8 mouse cellular contexts compared by ENCODE assay signal in the genomic region with DNA sequence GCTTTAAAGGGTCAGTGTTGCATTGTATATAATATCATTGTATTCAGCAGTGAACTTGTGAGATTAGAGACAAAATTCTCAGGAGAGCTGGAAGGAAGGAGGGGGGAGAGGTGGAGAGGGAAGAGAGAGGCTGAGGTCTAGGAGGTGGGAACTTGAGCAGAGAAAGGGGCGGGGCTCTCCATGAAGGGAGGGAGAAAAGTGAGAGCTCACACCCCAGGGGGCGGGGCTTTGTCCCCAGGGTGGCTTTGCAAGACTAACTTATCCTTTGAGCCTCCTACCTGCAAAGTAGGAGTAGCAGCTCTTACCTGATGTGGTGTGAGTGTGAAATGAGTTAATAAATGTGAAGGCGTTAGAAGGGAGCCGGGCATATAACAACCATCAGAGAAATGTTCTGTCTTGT. TPM values are rescaled to one million over a fixed set of nuclear protein-coding genes. Genes with fewer than 3 reads are reported as not detected.
DNase-seq lines count a peak whose midpoint lies in the region; ATAC-seq lines count a peak whose summit lies in the region.

No protein-coding gene starts in this region.

- no peak for ATAC-seq in liver, embryonic 12.5 days
- peak; percentile 48; the same call in 1 of the 2 replicates for ATAC-seq in stomach, embryonic 15.5 days (ENCODE audit: insufficient read depth, low FRiP score, low read depth)
- no peak for ATAC-seq in hindbrain, embryonic 13.5 days (ENCODE audit: low FRiP score)

- H3K4me1 ChIP-seq in liver, embryonic 12.5 days, result peaks cover 37% of the 10 kb centered on the region
- peaks cover 15% of the 10 kb centered on the region for H3K4me1 ChIP-seq in stomach, embryonic 15.5 days
- 0 out of 2 replicates have a peak, but pooled peaks cover 7% of the 10 kb centered on the region for H3K4me1 ChIP-seq in hindbrain, embryonic 13.5 days (replicated peaks)

- H3K9me3 ChIP-seq in liver, embryonic 12.5 days (replicated peaks), result no peaks in the 10 kb centered on the region
- no peaks in the 10 kb centered on the region for H3K9me3 ChIP-seq in stomach, embryonic 15.5 days
- no peaks in the 10 kb centered on the region for H3K9me3 ChIP-seq in hindbrain, embryonic 13.5 days

- H3K4me3 ChIP-seq in liver, embryonic 12.5 days, result no peak overlapping the region
- no peak overlapping the region for H3K4me3 ChIP-seq in stomach, embryonic 15.5 days (replicated peaks)
- H3K4me3 ChIP-seq in hindbrain, embryonic 13.5 days, result no peak overlapping the region

- DNase-seq in liver (peak; percentile 80), MN1 (ENCODE audit: low spot score) (no peak)
- peak; percentile 57 for DNase-seq in embryo, embryonic 10.5 days (ENCODE audit: low spot score)
- peak; percentile 79 to 89 for DNase-seq in kidney, postnatal 4 days
- no peak for DNase-seq in layer of hippocampus, postnatal 10 days (ENCODE audit: low spot score in 2 of 2)

- H3K9ac ChIP-seq in liver, embryonic 12.5 days, result no peak overlapping the region
- H3K9ac ChIP-seq in stomach, embryonic 15.5 days, result no peak overlapping the region
- no peak overlapping the region for H3K9ac ChIP-seq in hindbrain, embryonic 13.5 days

- H3K27me3 ChIP-seq in liver, embryonic 12.5 days (replicated peaks), result peaks cover 20% of the 10 kb centered on the region
- no peaks in the 10 kb centered on the region for H3K27me3 ChIP-seq in stomach, embryonic 15.5 days (replicated peaks)
- H3K27me3 ChIP-seq in hindbrain, embryonic 13.5 days, result peaks cover 7% of the 10 kb centered on the region; the same call in 1 of the 2 replicates

- H3K36me3 ChIP-seq in liver, embryonic 12.5 days, result no peaks in the 10 kb centered on the region
- no peaks in the 10 kb centered on the region for H3K36me3 ChIP-seq in stomach, embryonic 15.5 days
- H3K36me3 ChIP-seq in hindbrain, embryonic 13.5 days, result no peaks in the 10 kb centered on the region

- H3K4me2 ChIP-seq in liver, embryonic 12.5 days, result no peak overlapping the region
- peak overlapping the region; percentile 11; the same call in 1 of the 2 replicates for H3K4me2 ChIP-seq in stomach, embryonic 15.5 days
- H3K4me2 ChIP-seq in hindbrain, embryonic 13.5 days, result no peak overlapping the region

- WGBS in liver, embryonic 12.5 days (ENCODE audit: insufficient replicate concordance), result 21% methylated on average over 4 of the region's 4 CpGs
- 18% methylated on average over 4 of the region's 4 CpGs for WGBS in stomach, embryonic 15.5 days
- WGBS in hindbrain, embryonic 13.5 days, result 31% methylated on average over 4 of the region's 4 CpGs

- no peak overlapping the region for H3K27ac ChIP-seq in liver, embryonic 12.5 days
- no peak overlapping the region for H3K27ac ChIP-seq in stomach, embryonic 15.5 days
- H3K27ac ChIP-seq in hindbrain, embryonic 13.5 days, result no peak overlapping the region

RNA-seq across cellular contexts. Expression of gene Kdm6b, which starts 15.3 kb away (rescaled TPM):
- polyA plus RNA-seq in liver, embryonic 12.5 days (2016; fragmentation: Nextera tagmentation; extraction: Ambion mirVana), result 7.1 and 7.5 TPM in 2 replicates
- 25.4 and 26.5 TPM in 2 replicates for polyA plus RNA-seq in stomach, embryonic 15.5 days (2015; fragmentation: Nextera tagmentation; extraction: Ambion mirVana)
- 50.6 and 51.3 TPM in 2 replicates for polyA plus RNA-seq in hindbrain, embryonic 13.5 days (2015; fragmentation: Nextera tagmentation; extraction: Ambion mirVana)
- 10 to 100 TPM; 47.0 to 50.5 TPM for total RNA-seq in layer of hippocampus, postnatal 10 days (2021)

RNA-seq across cellular contexts. Expression of gene Tmem88, which starts 30.7 kb away (rescaled TPM):
- 14.4 and 15.4 TPM in 2 replicates for polyA plus RNA-seq in liver, embryonic 12.5 days (2016; fragmentation: Nextera tagmentation; extraction: Ambion mirVana)
- 26.7 and 29.4 TPM in 2 replicates for polyA plus RNA-seq in stomach, embryonic 15.5 days (2015; fragmentation: Nextera tagmentation; extraction: Ambion mirVana)
- polyA plus RNA-seq in hindbrain, embryonic 13.5 days (2015; fragmentation: Nextera tagmentation; extraction: Ambion mirVana), result 7.1 and 8.7 TPM in 2 replicates
- total RNA-seq in layer of hippocampus, postnatal 10 days (2021), result 1 to 10 TPM; 2.1 to 2.7 TPM

RNA-seq across cellular contexts. Expression of gene Cyb5d1, which starts 33.3 kb away (rescaled TPM):
- 15.1 and 15.7 TPM in 2 replicates for polyA plus RNA-seq in liver, embryonic 12.5 days (2016; fragmentation: Nextera tagmentation; extraction: Ambion mirVana)
- 24.9 and 25.3 TPM in 2 replicates for polyA plus RNA-seq in stomach, embryonic 15.5 days (2015; fragmentation: Nextera tagmentation; extraction: Ambion mirVana)
- 34.9 and 35.5 TPM in 2 replicates for polyA plus RNA-seq in hindbrain, embryonic 13.5 days (2015; fragmentation: Nextera tagmentation; extraction: Ambion mirVana)
- 10 to 100 TPM; 28.4 to 40.6 TPM for total RNA-seq in layer of hippocampus, postnatal 10 days (2021)

RNA-seq across cellular contexts. Expression of gene Naa38, which starts 33.5 kb away (rescaled TPM):
- 111 and 119 TPM in 2 replicates for polyA plus RNA-seq in liver, embryonic 12.5 days (2016; fragmentation: Nextera tagmentation; extraction: Ambion mirVana)
- 154 and 179 TPM in 2 replicates for polyA plus RNA-seq in stomach, embryonic 15.5 days (2015; fragmentation: Nextera tagmentation; extraction: Ambion mirVana)
- 103 and 105 TPM in 2 replicates for polyA plus RNA-seq in hindbrain, embryonic 13.5 days (2015; fragmentation: Nextera tagmentation; extraction: Ambion mirVana)
- total RNA-seq in layer of hippocampus, postnatal 10 days (2021), result 10 to 100 TPM; 84.1 to 95.1 TPM

RNA-seq across cellular contexts. Expression of gene Chd3, which starts 59.5 kb away (rescaled TPM):
- polyA plus RNA-seq in liver, embryonic 12.5 days (2016; fragmentation: Nextera tagmentation; extraction: Ambion mirVana), result 4.7 and 6.4 TPM in 2 replicates
- 53.4 and 54.0 TPM in 2 replicates for polyA plus RNA-seq in stomach, embryonic 15.5 days (2015; fragmentation: Nextera tagmentation; extraction: Ambion mirVana)
- polyA plus RNA-seq in hindbrain, embryonic 13.5 days (2015; fragmentation: Nextera tagmentation; extraction: Ambion mirVana), result 92.4 and 93.5 TPM in 2 replicates
- 100 to 1,000 TPM; 540 to 617 TPM for total RNA-seq in layer of hippocampus, postnatal 10 days (2021)

Comparison
In these comparisons a context has a peak if more than half of its experiments do, and no peak if none do; other contexts are left out.
1. DNase-seq: peak in liver (single experiment), embryo, embryonic 10.5 days (single experiment) and kidney, postnatal 4 days (2 of 2); none in MN1 (single experiment) and layer of hippocampus, postnatal 10 days (0 of 2).